Mouse (Mus musculus): ENCODE measurements around the gene BC034090.
A peak's percentile ranks its signal among the peaks of the same experiment; 100 is the strongest.
"Not testable (repeated sequence)": the region's sequence is repeated elsewhere in the genome, so short reads cannot be mapped to it uniquely, and the experiment has no call there.

BC034090 gene

GRCm38 (mm10) chr1:155243797-155244770, at the start of gene BC034090:
Gene BC034090 (minus strand): TSS chr1:155244444.
- peak; percentile 84 for DNase-seq (ENCODE audit: extremely low spot score, low spot score)

DNA sequence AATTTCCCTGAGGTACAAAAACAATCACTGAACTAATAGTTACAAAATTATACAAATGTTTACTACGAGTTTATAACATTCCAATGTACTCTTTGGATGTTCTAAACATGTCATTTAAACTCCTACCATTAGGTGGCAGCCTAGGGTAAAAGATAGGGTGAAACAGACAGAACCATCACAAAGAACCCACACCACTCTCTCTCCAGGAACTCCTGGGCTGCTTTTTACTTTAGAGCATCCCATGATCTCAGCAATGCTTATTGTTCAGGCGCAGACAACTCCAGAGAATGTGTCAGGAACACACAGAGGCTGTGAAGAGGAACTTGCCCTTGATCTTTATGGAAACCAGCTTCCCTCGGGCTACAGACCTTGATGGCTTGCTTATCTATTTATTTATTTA, 49.2 kb upstream of the BC034090 start:
- peak; percentile 28 for DNase-seq (ENCODE audit: extremely low spot score, low spot score)

DNA sequence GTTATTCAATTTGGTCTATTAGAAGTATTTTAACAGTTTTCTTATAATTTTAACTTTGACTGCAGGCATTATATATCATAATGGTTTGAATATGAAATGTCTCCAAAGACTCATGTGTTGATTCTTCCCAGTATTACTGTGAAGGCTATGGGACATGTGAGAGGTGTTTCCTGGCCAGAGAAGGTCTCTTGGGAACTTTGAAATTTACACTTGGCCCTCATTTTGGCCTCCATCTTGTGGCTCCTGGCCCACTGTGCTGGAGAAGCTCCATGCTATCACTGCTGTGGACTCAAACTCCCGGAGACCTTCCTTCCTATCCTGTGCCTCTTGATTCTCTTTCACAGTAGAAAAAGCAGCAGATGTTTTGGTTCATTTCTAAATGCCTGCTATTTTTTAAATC, 45.2 kb upstream of the BC034090 start:
- no peak for DNase-seq (ENCODE audit: extremely low spot score, low spot score)

- DNase-seq (ENCODE audit: extremely low spot score, low spot score), result no peak
These were observed 43.8 kb upstream of the BC034090 start for GRCm38 (mm10) chr1:155288033-155288432.

- no peak for DNase-seq (ENCODE audit: extremely low spot score, low spot score)
These were observed 39.6 kb upstream of the BC034090 start for GRCm38 (mm10) chr1:155283808-155284207.

GRCm38 (mm10) chr1:155281003-155281793, 37.0 kb upstream of the BC034090 start:
- DNase-seq (ENCODE audit: extremely low spot score, low spot score), result peak; percentile 69

GRCm38 (mm10) chr1:155280306-155280705, 36.1 kb upstream of the BC034090 start:
- DNase-seq (ENCODE audit: extremely low spot score, low spot score), result no peak

- no peak for DNase-seq (ENCODE audit: extremely low spot score, low spot score)
These were observed 32.3 kb upstream of the BC034090 start for GRCm38 (mm10) chr1:155276381-155277033.

DNA sequence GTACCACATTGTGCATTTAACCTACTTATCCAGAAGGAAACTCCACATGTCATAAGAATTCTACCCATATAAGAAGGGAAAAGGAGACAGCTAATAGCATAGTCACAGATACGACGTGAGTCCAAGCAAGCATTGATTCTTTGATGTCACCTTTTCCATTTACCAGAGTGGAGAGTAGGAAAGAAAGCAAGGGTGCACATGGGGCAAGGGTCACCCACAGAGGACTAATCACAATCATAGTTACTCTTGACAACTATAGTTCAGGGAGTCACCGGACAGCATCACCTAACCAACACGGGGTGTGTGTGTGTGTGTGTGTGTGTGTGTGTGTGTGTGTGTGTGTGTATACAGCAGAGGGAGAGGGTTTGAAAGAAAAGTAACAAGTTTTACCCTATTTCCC, 31.5 kb upstream of the BC034090 start:
- no peak for DNase-seq (ENCODE audit: extremely low spot score, low spot score)

DNA sequence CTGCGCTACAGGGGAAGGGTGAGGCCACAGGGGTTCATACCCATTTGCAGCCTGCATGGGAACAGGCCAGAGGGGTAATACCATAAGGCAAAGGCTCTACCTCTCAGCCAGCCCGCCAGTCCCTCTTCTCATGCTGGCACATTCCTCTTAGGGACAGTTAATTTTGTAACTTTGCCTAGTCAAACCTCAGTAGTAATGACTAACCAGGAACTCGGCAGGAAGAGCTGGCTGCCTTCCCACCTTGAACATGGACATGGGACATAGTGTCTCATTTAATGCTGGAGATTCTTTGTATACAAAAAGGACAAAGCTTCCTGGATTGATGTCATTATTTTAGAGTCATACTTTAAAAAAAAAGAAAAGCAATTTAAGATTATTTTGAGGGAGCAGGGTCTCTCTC, 30.7 kb upstream of the BC034090 start:
- DNase-seq (ENCODE audit: extremely low spot score, low spot score), result no peak

DNA sequence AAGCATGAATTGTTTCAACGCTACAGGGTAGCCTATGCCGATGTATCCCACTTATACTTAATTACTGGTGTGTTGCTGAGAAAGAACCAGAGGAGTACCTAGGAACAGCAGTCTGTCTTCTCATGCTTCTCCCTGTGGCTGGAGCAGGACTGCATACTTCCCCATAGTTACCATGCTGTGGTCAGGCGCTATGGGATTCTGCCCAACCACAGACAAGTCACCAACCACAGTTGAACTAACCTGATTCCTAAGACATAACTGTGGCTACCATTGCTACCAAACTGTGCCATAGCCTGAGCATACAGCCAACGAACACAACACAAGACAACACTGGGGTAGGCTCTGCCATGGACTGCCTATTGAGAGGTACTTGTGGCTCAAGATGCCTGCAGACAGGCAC, 28.7 kb upstream of the BC034090 start:
- no peak for DNase-seq (ENCODE audit: extremely low spot score, low spot score)

DNA sequence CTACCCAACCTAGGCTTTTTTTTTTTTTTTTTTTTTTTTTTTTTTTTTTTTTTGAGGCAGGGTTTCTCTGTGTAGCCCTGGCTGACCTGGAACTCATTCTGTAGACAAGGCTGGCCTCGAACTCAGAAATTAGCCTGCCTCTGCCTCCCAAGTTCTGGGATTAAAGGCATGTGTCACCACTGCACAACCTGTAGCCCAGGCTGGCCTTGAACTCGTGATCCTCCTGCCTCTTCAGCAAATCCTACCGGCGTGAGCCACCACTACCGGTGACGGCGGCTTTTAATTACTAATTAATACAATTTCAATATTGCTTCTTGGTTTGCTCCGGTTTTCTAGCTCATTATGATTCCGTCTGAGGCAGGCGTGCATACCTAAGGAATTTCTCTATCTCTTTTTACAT, 18.3 kb upstream of the BC034090 start:
- DNase-seq (ENCODE audit: extremely low spot score, low spot score), result not testable (repeated sequence)

DNA sequence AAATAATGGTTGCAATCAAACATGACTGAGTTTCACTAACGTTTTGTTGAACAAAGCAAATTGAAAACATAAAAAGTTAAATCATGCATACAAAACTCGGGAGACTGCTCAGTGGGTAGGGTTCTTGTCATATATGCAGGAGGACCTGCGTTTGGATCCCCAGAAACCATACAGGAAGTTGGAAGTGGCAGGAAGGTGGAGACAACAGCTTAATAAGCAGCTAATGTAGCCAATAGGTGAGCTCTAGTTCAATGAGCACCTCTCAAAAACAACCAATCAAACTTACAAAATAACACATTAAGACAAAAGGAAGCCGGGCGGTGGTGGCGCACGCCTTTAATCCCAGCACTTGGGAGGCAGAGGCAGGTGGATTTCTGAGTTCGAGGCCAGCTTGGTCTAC, 10.1 kb upstream of the BC034090 start:
- no peak for DNase-seq (ENCODE audit: extremely low spot score, low spot score)

DNA sequence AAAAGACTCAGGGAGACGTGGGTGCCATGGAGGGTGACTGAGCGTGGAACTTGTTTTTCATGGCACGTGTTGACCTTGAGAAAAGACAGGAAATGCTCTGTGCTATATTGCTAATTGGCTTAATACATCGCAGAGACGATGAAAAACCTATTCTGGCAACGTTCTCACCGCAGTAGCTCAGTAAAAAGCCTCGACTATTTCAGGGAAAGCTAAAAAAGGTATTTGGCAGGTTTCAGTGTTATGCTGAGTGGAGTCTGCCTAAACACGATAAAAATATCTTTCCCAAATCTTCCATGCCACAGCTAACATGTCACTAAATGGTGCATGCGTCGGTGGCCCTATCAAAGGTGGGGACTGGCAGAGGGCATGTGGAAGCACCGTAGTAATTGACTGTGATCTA, 8.9 kb upstream of the BC034090 start:
- DNase-seq (ENCODE audit: extremely low spot score, low spot score), result no peak

DNA sequence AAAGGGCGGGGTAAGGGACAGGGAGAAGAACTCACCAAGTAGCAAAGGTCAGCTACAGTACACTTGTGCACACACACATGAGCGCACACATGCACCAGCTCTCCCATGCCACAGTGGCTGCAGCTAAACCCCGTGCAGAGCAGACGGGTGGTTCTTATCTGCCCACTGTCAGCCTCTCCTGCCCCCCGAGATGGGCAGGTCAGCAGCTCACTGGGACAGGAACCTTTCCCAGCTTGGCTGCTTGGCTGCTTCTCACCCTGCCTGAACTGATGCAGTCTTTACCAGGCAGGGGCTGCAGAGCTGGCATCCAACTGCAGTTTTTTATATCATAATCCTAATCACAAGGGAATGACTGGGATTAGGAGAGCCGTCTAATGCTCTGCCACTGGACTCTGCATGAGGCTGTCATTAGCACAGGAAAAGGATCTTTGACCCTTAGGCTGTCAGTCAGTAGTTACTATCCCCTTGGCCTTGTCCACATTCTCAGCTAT, 8.4 kb upstream of the BC034090 start:
- DNase-seq (ENCODE audit: extremely low spot score, low spot score), result no peak

GRCm38 (mm10) chr1:155251596-155251995, 7.4 kb upstream of the BC034090 start:
- DNase-seq (ENCODE audit: extremely low spot score, low spot score), result no peak

DNA sequence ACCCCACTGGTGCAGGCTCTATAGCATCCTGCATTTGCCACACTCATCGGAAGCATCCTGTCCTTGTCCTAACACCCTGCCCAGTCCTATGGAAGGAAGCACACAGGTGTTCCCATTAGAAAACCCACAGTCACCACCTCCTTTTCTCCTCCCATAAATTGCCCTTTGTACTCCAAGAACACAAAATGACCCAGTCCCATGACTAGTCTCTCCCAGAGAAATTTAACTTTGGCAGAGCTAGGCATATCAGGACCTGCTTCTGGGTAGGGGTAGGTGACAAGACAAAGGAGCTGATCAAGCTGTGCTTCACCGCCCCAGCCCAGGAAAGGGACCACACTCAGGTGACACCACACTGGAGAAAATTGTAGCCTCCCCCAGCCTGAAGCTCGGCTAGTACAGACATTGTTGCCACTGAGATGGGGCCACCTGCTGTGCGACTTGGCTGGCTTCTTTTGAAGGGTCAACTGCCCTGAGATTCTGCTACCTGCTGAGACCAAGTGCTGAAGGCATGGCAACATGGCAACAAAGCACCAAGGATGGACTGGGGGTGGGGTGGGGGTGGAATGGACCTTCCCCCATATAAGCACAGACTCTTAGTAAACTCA, 6.4 kb upstream of the BC034090 start:
- no peak for DNase-seq (ENCODE audit: extremely low spot score, low spot score)

GRCm38 (mm10) chr1:155249896-155250295, 5.7 kb upstream of the BC034090 start:
- no peak for DNase-seq (ENCODE audit: extremely low spot score, low spot score)

GRCm38 (mm10) chr1:155248041-155248440, 3.8 kb upstream of the BC034090 start:
- no peak for DNase-seq (ENCODE audit: extremely low spot score, low spot score)

GRCm38 (mm10) chr1:155247441-155247840, 3.2 kb upstream of the BC034090 start:
- no peak for DNase-seq (ENCODE audit: extremely low spot score, low spot score)

GRCm38 (mm10) chr1:155245516-155245915, 1.3 kb upstream of the BC034090 start:
- DNase-seq (ENCODE audit: extremely low spot score, low spot score), result no peak
